ENCODE assay signal across 14 mouse cellular contexts in genomic region chr10:18708641-18709040, GRCm38 (mm10). TPM values are rescaled to one million over a fixed set of nuclear protein-coding genes. Genes with fewer than 3 reads are reported as not detected.
"Had no signal": no experiment of that assay in that cellular context is flagged by ENCODE, and none has a peak within 500 bp of the region (broad histone marks: within the 10 kb centered on the region; RNA-seq: fewer than 3 reads in every experiment).

No protein-coding gene starts in this region.

- H3K9ac ChIP-seq: intestine, embryonic 15.5 days; liver, embryonic 15.5 days; lung, embryonic 15.5 days; midbrain, embryonic 13.5 days; neural tube, embryonic 15.5 days had no signal

- H3K4me1 ChIP-seq: intestine, embryonic 15.5 days; liver, embryonic 15.5 days; lung, embryonic 15.5 days had no signal

- H3K36me3 ChIP-seq: intestine, embryonic 15.5 days; limb, embryonic 10.5 days; liver, embryonic 15.5 days; lung, embryonic 15.5 days; midbrain, embryonic 13.5 days; neural tube, embryonic 15.5 days had no signal

- H3K27ac ChIP-seq: intestine, embryonic 15.5 days; limb, embryonic 10.5 days; liver, embryonic 15.5 days; lung, embryonic 15.5 days; midbrain, embryonic 13.5 days; neural tube, embryonic 15.5 days had no signal

- H3K4me3 ChIP-seq: intestine, embryonic 15.5 days; limb, embryonic 10.5 days; liver, embryonic 15.5 days; lung, embryonic 15.5 days; midbrain, embryonic 13.5 days; myocyte; neural tube, embryonic 15.5 days had no signal

- H3K27me3 ChIP-seq: intestine, embryonic 15.5 days; liver, embryonic 15.5 days; lung, embryonic 15.5 days; midbrain, embryonic 13.5 days; neural tube, embryonic 15.5 days had no signal

- H3K9me3 ChIP-seq: intestine, embryonic 15.5 days; limb, embryonic 10.5 days; liver, embryonic 15.5 days; lung, embryonic 15.5 days; midbrain, embryonic 13.5 days; neural tube, embryonic 15.5 days had no signal

- H3K4me2 ChIP-seq: intestine, embryonic 15.5 days; liver, embryonic 11.5 days; liver, embryonic 15.5 days; lung, embryonic 15.5 days; midbrain, embryonic 13.5 days; neural tube, embryonic 15.5 days had no signal

- DNase-seq: kidney, adult 18-20 months; kidney, postnatal 10 days; kidney, postnatal 4 days; spleen, adult 18-20 months; thymus, adult 2 months; thymus, postnatal 25 days had no signal

- ATAC-seq: intestine, embryonic 15.5 days; midbrain, embryonic 13.5 days had no signal

RNA-seq across cellular contexts. Expression of gene Arfgef3, which starts 35.1 kb away (rescaled TPM):
- polyA plus RNA-seq: myocyte had no signal
